8 mouse cellular contexts compared by ENCODE assay signal in genomic region chr2:127483001-127483400, GRCm38 (mm10). TPM values are rescaled to one million over a fixed set of nuclear protein-coding genes. Genes with fewer than 3 reads are reported as not detected.
DNase-seq lines count a peak whose midpoint lies in the region; ATAC-seq and TF ChIP-seq lines count a peak whose summit lies in the region.

No protein-coding gene starts in this region.

- no peaks in the 10 kb centered on the region for H3K36me3 ChIP-seq in forebrain, embryonic 10.5 days (replicated peaks)
- no peaks in the 10 kb centered on the region for H3K36me3 ChIP-seq in hindbrain, embryonic 15.5 days
- H3K36me3 ChIP-seq in lung, embryonic 14.5 days (ENCODE audit: insufficient read depth): no peaks in the 10 kb centered on the region
- no peaks in the 10 kb centered on the region for H3K36me3 ChIP-seq in stomach, embryonic 16.5 days (ENCODE audit: control insufficient read depth, insufficient read depth, low read length)

- H3K9me3 ChIP-seq in forebrain, embryonic 10.5 days: no peaks in the 10 kb centered on the region
- H3K9me3 ChIP-seq in hindbrain, embryonic 15.5 days: no peaks in the 10 kb centered on the region
- no peaks in the 10 kb centered on the region for H3K9me3 ChIP-seq in lung, embryonic 14.5 days (ENCODE audit: low read depth, low read length)
- no peaks in the 10 kb centered on the region for H3K9me3 ChIP-seq in stomach, embryonic 16.5 days (replicated peaks; ENCODE audit: control insufficient read depth, low read length)

- H3K4me1 ChIP-seq in forebrain, embryonic 10.5 days: peaks cover 36% of the 10 kb centered on the region
- peaks cover 34% of the 10 kb centered on the region for H3K4me1 ChIP-seq in hindbrain, embryonic 15.5 days (replicated peaks)
- H3K4me1 ChIP-seq in lung, embryonic 14.5 days (ENCODE audit: insufficient read depth): peaks cover 14% of the 10 kb centered on the region
- peaks cover 24% of the 10 kb centered on the region for H3K4me1 ChIP-seq in stomach, embryonic 16.5 days (ENCODE audit: control insufficient read depth, insufficient read depth, low read length)

- no peak overlapping the region for H3K27ac ChIP-seq in left cerebral cortex, adult 2 months
- H3K27ac ChIP-seq in forebrain, embryonic 10.5 days: no peak overlapping the region
- no peak overlapping the region for H3K27ac ChIP-seq in hindbrain, embryonic 15.5 days (replicated peaks)
- peak overlapping the region; percentile 70 for H3K27ac ChIP-seq in lung, embryonic 14.5 days (ENCODE audit: low read depth)
- peak overlapping the region; percentile 5; the same call in 1 of the 2 replicates for H3K27ac ChIP-seq in stomach, embryonic 16.5 days (ENCODE audit: low read length)

- peak overlapping the region; percentile 39 for H3K4me3 ChIP-seq in left cerebral cortex, adult 2 months
- peak overlapping the region; percentile 58 for H3K4me3 ChIP-seq in forebrain, embryonic 10.5 days
- peak overlapping the region; percentile 34 for H3K4me3 ChIP-seq in hindbrain, embryonic 15.5 days
- peak overlapping the region; percentile 58 for H3K4me3 ChIP-seq in lung, embryonic 14.5 days (ENCODE audit: low read depth, low read length)
- peak overlapping the region; percentile 60 for H3K4me3 ChIP-seq in stomach, embryonic 16.5 days (replicated peaks; ENCODE audit: low read length)

- no peak for ATAC-seq in hindbrain, embryonic 15.5 days (ENCODE audit: low FRiP score, low read depth)
- ATAC-seq in lung, embryonic 14.5 days (ENCODE audit: insufficient read depth): peak; percentile 55; the same call in 1 of the 2 replicates
- ATAC-seq in stomach, embryonic 16.5 days (ENCODE audit: insufficient read depth, low FRiP score): 0 out of 2 replicates have a peak, but pooled peaks have one; percentile 30
- ATAC-seq in erythroblast, adult 5-6 weeks (replicated peaks; ENCODE audit: low FRiP score, poor library complexity, severe bottlenecking): no peak

- DNase-seq in left cerebral cortex, adult 2 months (ENCODE audit: extremely low spot score in 1 of 2, low spot score in 2 of 2): no peak
- no peak for DNase-seq in left cerebral cortex, postnatal 36 days (ENCODE audit: low spot score in 2 of 2)
- peak; percentile 24 for DNase-seq in forebrain, embryonic 10.5 days (ENCODE audit: extremely low spot score, low spot score)
- peak; percentile 64 for DNase-seq in lung, embryonic 14.5 days
- no peak for DNase-seq in thymus, postnatal 14 days

- peaks cover 91% of the 10 kb centered on the region for H3K27me3 ChIP-seq in forebrain, embryonic 10.5 days (ENCODE audit: poor library complexity, severe bottlenecking)
- peaks cover 70% of the 10 kb centered on the region for H3K27me3 ChIP-seq in hindbrain, embryonic 15.5 days
- H3K27me3 ChIP-seq in lung, embryonic 14.5 days (ENCODE audit: insufficient read depth, low read length): peaks cover 48% of the 10 kb centered on the region
- peaks cover 51% of the 10 kb centered on the region for H3K27me3 ChIP-seq in stomach, embryonic 16.5 days (ENCODE audit: control insufficient read depth, insufficient read depth, low read length)

- no peak for TF ChIP-seq CTCF in left cerebral cortex, adult 2 months (IDR thresholded peaks at IDR 0.05)
- TF ChIP-seq CTCF in lung, embryonic 14.5 days (IDR thresholded peaks at IDR 0.05; ENCODE audit: low read depth): no peak

- no peak overlapping the region; the same call in 1 of the 2 replicates for H3K9ac ChIP-seq in hindbrain, embryonic 15.5 days
- no peak overlapping the region for H3K9ac ChIP-seq in lung, embryonic 14.5 days
- H3K9ac ChIP-seq in stomach, embryonic 16.5 days (ENCODE audit: low read length): peak overlapping the region; percentile 27

- intact Hi-C loops in left cerebral cortex, adult 2 months (cut with DNase I): no loop called here
- intact Hi-C loops in left cerebral cortex, postnatal 36 days (cut with DNase I): no loop called here

- peak overlapping the region; percentile 72 for H3K4me2 ChIP-seq in hindbrain, embryonic 15.5 days
- H3K4me2 ChIP-seq in lung, embryonic 14.5 days: peak overlapping the region; percentile 90
- H3K4me2 ChIP-seq in stomach, embryonic 16.5 days (ENCODE audit: low read depth, low read length): peak overlapping the region; percentile 89

- 2% methylated on average over 21 of the region's 21 CpGs for WGBS in forebrain, embryonic 10.5 days
- WGBS in hindbrain, embryonic 15.5 days: under 1% methylated on average over 14 of the region's 21 CpGs
- WGBS in lung, embryonic 14.5 days: 2% methylated on average over 19 of the region's 21 CpGs
- WGBS in stomach, embryonic 16.5 days: under 1% methylated on average over 21 of the region's 21 CpGs

RNA-seq across cellular contexts. Expression of gene Fahd2a, which starts 38.6 kb away (rescaled TPM):
- 10 to 100 TPM; 15.9 to 20.5 TPM for total RNA-seq in left cerebral cortex, adult 2 months (2021)
- total RNA-seq in left cerebral cortex, postnatal 36 days (2021): 10 to 100 TPM; 21.2 to 21.9 TPM
- 20.5 and 23.8 TPM in 2 replicates for polyA plus RNA-seq in forebrain, embryonic 10.5 days (2016; fragmentation: Nextera tagmentation; extraction: Ambion mirVana)
- polyA plus RNA-seq in hindbrain, embryonic 15.5 days (2015; fragmentation: Nextera tagmentation; extraction: Ambion mirVana): 30.4 and 31.8 TPM in 2 replicates
- polyA plus RNA-seq in lung, embryonic 14.5 days (2014; fragmentation: Nextera tagmentation; extraction: Ambion mirVana): 18.7 and 25.0 TPM in 2 replicates
- polyA plus RNA-seq in stomach, embryonic 16.5 days (2015; fragmentation: Nextera tagmentation; extraction: Ambion mirVana): 25.6 and 27.8 TPM in 2 replicates
- 12.7 and 21.1 TPM in 2 replicates for total RNA-seq in erythroblast, adult 5-6 weeks (2015; ENCODE audit: low replicate concordance)
- 0.42 TPM in 1 of 2 replicates, not detected in the other for total RNA-seq in erythroblast, adult 5-6 weeks (2017; ENCODE audit: low replicate concordance)

RNA-seq across cellular contexts. Expression of gene Kcnip3, which starts 38.9 kb away (rescaled TPM):
- 100 to 1,000 TPM; 114 to 126 TPM for total RNA-seq in left cerebral cortex, adult 2 months (2021)
- total RNA-seq in left cerebral cortex, postnatal 36 days (2021): 100 to 1,000 TPM; 130 to 133 TPM
- 2.1 TPM in 2 replicates for polyA plus RNA-seq in forebrain, embryonic 10.5 days (2016; fragmentation: Nextera tagmentation; extraction: Ambion mirVana)
- 11.0 and 13.9 TPM in 2 replicates for polyA plus RNA-seq in hindbrain, embryonic 15.5 days (2015; fragmentation: Nextera tagmentation; extraction: Ambion mirVana)
- 8.1 and 8.5 TPM in 2 replicates for polyA plus RNA-seq in lung, embryonic 14.5 days (2014; fragmentation: Nextera tagmentation; extraction: Ambion mirVana)
- polyA plus RNA-seq in stomach, embryonic 16.5 days (2015; fragmentation: Nextera tagmentation; extraction: Ambion mirVana): 3.1 and 3.6 TPM in 2 replicates
- total RNA-seq in erythroblast, adult 5-6 weeks (2015; ENCODE audit: low replicate concordance): 2.3 and 10.8 TPM in 2 replicates
- total RNA-seq in erythroblast, adult 5-6 weeks (2017; ENCODE audit: low replicate concordance): 1.2 and 1.7 TPM in 2 replicates

RNA-seq across cellular contexts. Expression of gene Gpat2, which starts 58.0 kb away (rescaled TPM):
- under 1 TPM; 0.29 to 0.37 TPM for total RNA-seq in left cerebral cortex, adult 2 months (2021)
- under 1 TPM in 1 of 2 experiments, not detected in 1; 0.63 TPM for total RNA-seq in left cerebral cortex, postnatal 36 days (2021)
- polyA plus RNA-seq in forebrain, embryonic 10.5 days (2016; fragmentation: Nextera tagmentation; extraction: Ambion mirVana): 0.14 and 0.21 TPM in 2 replicates
- 0.18 and 0.33 TPM in 2 replicates for polyA plus RNA-seq in hindbrain, embryonic 15.5 days (2015; fragmentation: Nextera tagmentation; extraction: Ambion mirVana)
- polyA plus RNA-seq in lung, embryonic 14.5 days (2014; fragmentation: Nextera tagmentation; extraction: Ambion mirVana): 0.27 and 0.42 TPM in 2 replicates
- 0.28 and 0.36 TPM in 2 replicates for polyA plus RNA-seq in stomach, embryonic 16.5 days (2015; fragmentation: Nextera tagmentation; extraction: Ambion mirVana)
- not detected in 2 replicates for total RNA-seq in erythroblast, adult 5-6 weeks (2015; ENCODE audit: low replicate concordance)
- not detected in 2 replicates for total RNA-seq in erythroblast, adult 5-6 weeks (2017; ENCODE audit: low replicate concordance)

RNA-seq across cellular contexts. Expression of gene Prom2, which starts 58.3 kb away (rescaled TPM):
- 1 to 10 TPM in 1 of 2 experiments, under 1 TPM in 1; 0.16 to 1.2 TPM for total RNA-seq in left cerebral cortex, adult 2 months (2021)
- total RNA-seq in left cerebral cortex, postnatal 36 days (2021): under 1 TPM; 0.11 to 0.17 TPM
- 1.0 and 1.4 TPM in 2 replicates for polyA plus RNA-seq in forebrain, embryonic 10.5 days (2016; fragmentation: Nextera tagmentation; extraction: Ambion mirVana)
- 0.09 and 0.10 TPM in 2 replicates for polyA plus RNA-seq in hindbrain, embryonic 15.5 days (2015; fragmentation: Nextera tagmentation; extraction: Ambion mirVana)
- 1.6 and 1.8 TPM in 2 replicates for polyA plus RNA-seq in lung, embryonic 14.5 days (2014; fragmentation: Nextera tagmentation; extraction: Ambion mirVana)
- 21.1 and 30.0 TPM in 2 replicates for polyA plus RNA-seq in stomach, embryonic 16.5 days (2015; fragmentation: Nextera tagmentation; extraction: Ambion mirVana)
- total RNA-seq in erythroblast, adult 5-6 weeks (2015; ENCODE audit: low replicate concordance): not detected in 2 replicates
- not detected in 2 replicates for total RNA-seq in erythroblast, adult 5-6 weeks (2017; ENCODE audit: low replicate concordance)

Comparison
In these comparisons a context has a peak if more than half of its experiments do, and no peak if none do; other contexts are left out.
1. DNase-seq: peak in forebrain, embryonic 10.5 days (single experiment) and lung, embryonic 14.5 days (single experiment); none in left cerebral cortex, adult 2 months (0 of 2), left cerebral cortex, postnatal 36 days (0 of 2) and thymus, postnatal 14 days (single experiment).
2. H3K27ac ChIP-seq: peak in lung, embryonic 14.5 days (single experiment) and stomach, embryonic 16.5 days (single experiment); none in left cerebral cortex, adult 2 months (single experiment), forebrain, embryonic 10.5 days (single experiment) and hindbrain, embryonic 15.5 days (single experiment).
3. ATAC-seq: peak in lung, embryonic 14.5 days (single experiment) and stomach, embryonic 16.5 days (single experiment); none in hindbrain, embryonic 15.5 days (single experiment) and erythroblast, adult 5-6 weeks (single experiment).
4. Peak in every context shown above with its lines, with median percentiles within 50 percentile points of each other: H3K4me3 ChIP-seq and H3K4me2 ChIP-seq.